Mouse (Mus musculus): Measurements from ENCODE around the gene Slc29a2. TPM values are rescaled to one million over a fixed set of nuclear protein-coding genes. Genes with fewer than 3 reads are reported as not detected.

Slc29a2 gene
- polyA plus RNA-seq, 1 experiment from 2014 or later = 11.1 TPM

GRCm38 (mm10) chr19:5060365-5061330 is 37.0 kb downstream of the Slc29a2 start:
- H3K4me1 ChIP-seq (replicated peaks) = peaks cover 37% of the 10 kb centered on the region
- no peak overlapping the region for H3K4me2 ChIP-seq
- no peaks in the 10 kb centered on the region for H3K36me3 ChIP-seq
- WGBS = 47% methylated on average over 5 of the region's 5 CpGs
- H3K27ac ChIP-seq = peak overlapping the region; percentile 29; the same call in 1 of the 2 replicates
- no peaks in the 10 kb centered on the region for H3K9me3 ChIP-seq (replicated peaks)
- ATAC-seq (replicated peaks; ENCODE audit: insufficient number of reproducible peaks, insufficient read depth, low FRiP score, low read depth) = no peak; the same call in 1 of the 2 replicates
- no peaks in the 10 kb centered on the region for H3K27me3 ChIP-seq
- H3K4me3 ChIP-seq = no peak overlapping the region
- H3K9ac ChIP-seq = no peak overlapping the region

- Histone ChIP-seq H3K9me3 (replicated peaks) (no peaks in the 10 kb centered on the region), H3K4me2 (no peak overlapping the region), H3K27ac (no peak overlapping the region), H3K4me1 (replicated peaks) (peaks cover 39% of the 10 kb centered on the region), H3K36me3 (no peaks in the 10 kb centered on the region), H3K9ac (no peak overlapping the region), H3K4me3 (no peak overlapping the region), H3K27me3 (no peaks in the 10 kb centered on the region)
- no peak for ATAC-seq (replicated peaks; ENCODE audit: insufficient number of reproducible peaks, insufficient read depth, low FRiP score, low read depth)
- 84% methylated on average over 5 of the region's 5 CpGs for WGBS
Observed at GRCm38 (mm10) chr19:5062041-5062440, 38.4 kb downstream of the Slc29a2 start.

- Histone ChIP-seq H3K27ac (no peak overlapping the region), H3K36me3 (no peaks in the 10 kb centered on the region), H3K27me3 (no peaks in the 10 kb centered on the region), H3K4me1 (replicated peaks) (peaks cover 43% of the 10 kb centered on the region), H3K9me3 (replicated peaks) (no peaks in the 10 kb centered on the region), H3K4me2 (no peak overlapping the region), H3K9ac (no peak overlapping the region), H3K4me3 (no peak overlapping the region)
- 61% methylated on average over 6 of the region's 6 CpGs for WGBS
- ATAC-seq (replicated peaks; ENCODE audit: insufficient number of reproducible peaks, insufficient read depth, low FRiP score, low read depth) = no peak
Observed at GRCm38 (mm10) chr19:5062446-5062845, 38.8 kb downstream of the Slc29a2 start.

- no peaks in the 10 kb centered on the region for H3K36me3 ChIP-seq
- H3K4me3 ChIP-seq = no peak overlapping the region
- H3K4me2 ChIP-seq = no peak overlapping the region
- H3K27me3 ChIP-seq = peaks cover 18% of the 10 kb centered on the region
- H3K9ac ChIP-seq = no peak overlapping the region
- 47% methylated on average over 7 of the region's 7 CpGs for WGBS
- H3K9me3 ChIP-seq (replicated peaks) = no peaks in the 10 kb centered on the region
- peaks cover 48% of the 10 kb centered on the region for H3K4me1 ChIP-seq (replicated peaks)
- ATAC-seq (replicated peaks; ENCODE audit: insufficient number of reproducible peaks, insufficient read depth, low FRiP score, low read depth) = no peak
- no peak overlapping the region for H3K27ac ChIP-seq
Observed at GRCm38 (mm10) chr19:5065104-5065503, 41.4 kb downstream of the Slc29a2 start.

GRCm38 (mm10) chr19:5067040-5067799 is 43.6 kb downstream of the Slc29a2 start:
- H3K4me1 ChIP-seq (replicated peaks) = peaks cover 50% of the 10 kb centered on the region
- H3K9me3 ChIP-seq (replicated peaks) = no peaks in the 10 kb centered on the region

GRCm38 (mm10) chr19:5067867-5068569 is 44.4 kb downstream of the Slc29a2 start, which contains the start of gene Cd248:
TSS of gene Cd248 (plus strand) at chr19:5068078.
- under 1% methylated on average over 49 of the region's 56 CpGs for WGBS
- H3K4me3 ChIP-seq = peak within 1 kb of the TSS; percentile 49
- peak; percentile 61 for ATAC-seq (replicated peaks; ENCODE audit: insufficient number of reproducible peaks, insufficient read depth, low FRiP score, low read depth)

More at GRCm38 (mm10) chr19:5067040-5067799, 43.6 kb downstream of the Slc29a2 start:
- H3K27ac ChIP-seq = peak overlapping the region; percentile 71
- H3K36me3 ChIP-seq = no peaks in the 10 kb centered on the region
- H3K4me3 ChIP-seq = peak overlapping the region; percentile 49
- peaks cover 31% of the 10 kb centered on the region for H3K27me3 ChIP-seq
- H3K4me2 ChIP-seq = peak overlapping the region; percentile 94
- WGBS = 5% methylated on average over 15 of the region's 15 CpGs
- no peak; the same call in 1 of the 2 replicates for ATAC-seq (replicated peaks; ENCODE audit: insufficient number of reproducible peaks, insufficient read depth, low FRiP score, low read depth)
- H3K9ac ChIP-seq = peak overlapping the region; percentile 56

GRCm38 (mm10) chr19:5068570-5069234 is 45.0 kb downstream of the Slc29a2 start:
- H3K27me3 ChIP-seq = peaks cover 31% of the 10 kb centered on the region
- 42% methylated on average over 21 of the region's 21 CpGs for WGBS
- H3K4me3 ChIP-seq = peak overlapping the region; percentile 49
- peaks cover 59% of the 10 kb centered on the region for H3K4me1 ChIP-seq (replicated peaks)
- H3K27ac ChIP-seq = no peak overlapping the region
- no peak for ATAC-seq (replicated peaks; ENCODE audit: insufficient number of reproducible peaks, insufficient read depth, low FRiP score, low read depth)
- peak overlapping the region; percentile 94 for H3K4me2 ChIP-seq
- H3K36me3 ChIP-seq = no peaks in the 10 kb centered on the region
- peak overlapping the region; percentile 56 for H3K9ac ChIP-seq
- H3K9me3 ChIP-seq (replicated peaks) = no peaks in the 10 kb centered on the region

More at GRCm38 (mm10) chr19:5067867-5068569, 44.4 kb downstream of the Slc29a2 start, which contains the start of gene Cd248:
- H3K27ac ChIP-seq = peak within 1 kb of the TSS; percentile 71
- H3K4me2 ChIP-seq = peak within 1 kb of the TSS; percentile 94
- peaks cover 58% of the 10 kb centered on the region for H3K4me1 ChIP-seq (replicated peaks)
- H3K9ac ChIP-seq = peak within 1 kb of the TSS; percentile 56
- peaks cover 31% of the 10 kb centered on the region for H3K27me3 ChIP-seq
- no peaks in the 10 kb centered on the region for H3K9me3 ChIP-seq (replicated peaks)
- H3K36me3 ChIP-seq = no peaks in the 10 kb centered on the region

- H3K27ac ChIP-seq = no peak overlapping the region
- no peaks in the 10 kb centered on the region for H3K9me3 ChIP-seq (replicated peaks)
- no peak for ATAC-seq (replicated peaks; ENCODE audit: insufficient number of reproducible peaks, insufficient read depth, low FRiP score, low read depth)
- 84% methylated on average over 5 of the region's 5 CpGs for WGBS
- H3K4me1 ChIP-seq (replicated peaks) = peaks cover 59% of the 10 kb centered on the region
- peaks cover 34% of the 10 kb centered on the region for H3K27me3 ChIP-seq
- H3K9ac ChIP-seq = no peak overlapping the region
- H3K36me3 ChIP-seq = no peaks in the 10 kb centered on the region
- H3K4me3 ChIP-seq = peak overlapping the region; percentile 49; the same call in 1 of the 2 replicates
- peak overlapping the region; percentile 94 for H3K4me2 ChIP-seq
Observed at GRCm38 (mm10) chr19:5069486-5069885, 45.8 kb downstream of the Slc29a2 start.

- ATAC-seq (replicated peaks; ENCODE audit: insufficient number of reproducible peaks, insufficient read depth, low FRiP score, low read depth) = no peak
- Histone ChIP-seq H3K4me2 (peak overlapping the region; percentile 94), H3K4me3 (peak overlapping the region; percentile 17), H3K9me3 (replicated peaks) (no peaks in the 10 kb centered on the region), H3K9ac (no peak overlapping the region), H3K36me3 (no peaks in the 10 kb centered on the region), H3K27me3 (peaks cover 39% of the 10 kb centered on the region), H3K27ac (no peak overlapping the region), H3K4me1 (replicated peaks) (peaks cover 58% of the 10 kb centered on the region)
- 80% methylated on average over 7 of the region's 7 CpGs for WGBS
Observed at GRCm38 (mm10) chr19:5069978-5070377, 46.3 kb downstream of the Slc29a2 start.

GRCm38 (mm10) chr19:5071077-5071476 is 47.4 kb downstream of the Slc29a2 start:
- H3K9ac ChIP-seq = peak overlapping the region; percentile 34; the same call in 1 of the 2 replicates
- H3K27me3 ChIP-seq = peaks cover 39% of the 10 kb centered on the region
- H3K27ac ChIP-seq = peak overlapping the region; percentile 67
- H3K4me1 ChIP-seq (replicated peaks) = peaks cover 53% of the 10 kb centered on the region
- H3K9me3 ChIP-seq (replicated peaks) = no peaks in the 10 kb centered on the region
- ATAC-seq (replicated peaks; ENCODE audit: insufficient number of reproducible peaks, insufficient read depth, low FRiP score, low read depth) = no peak
- H3K36me3 ChIP-seq = no peaks in the 10 kb centered on the region
- peak overlapping the region; percentile 51 for H3K4me3 ChIP-seq
- WGBS = 18% methylated on average over 11 of the region's 11 CpGs
- H3K4me2 ChIP-seq = peak overlapping the region; percentile 94
